Mouse (Mus musculus) heart, postnatal 36 days (tissue): ENCODE results near the gene Cinp. TPM values are rescaled to one million over a fixed set of nuclear protein-coding genes. Genes with fewer than 3 reads are reported as not detected.

Experiments used
- DNase-seq, 2 experiments: peaks; one replicate each; pipeline ENCODE4 v3.0.0; 2021 to 2022
- intact Hi-C: fragments of 180-260 bp; cut with DNase I; formaldehyde crosslinking; loops from one replicate; pipeline ENCODE4 v1.15.1; 2025
- total RNA-seq, 2 experiments: library from RNA; stranded (reverse); gene quantifications; 2 replicates each; pipeline ENCODE4 v1.2.3; 2021

The Cinp gene
- total RNA-seq, 2 experiments from 2014 or later: 34.2 to 34.8 TPM

- intact Hi-C loops: no loop called here
- DNase-seq: no peak
Observed at GRCm38 (mm10) chr12:110837850-110838249, 51.1 kb downstream of the Cinp start.

GRCm38 (mm10) chr12:110837192-110837841 is 51.6 kb downstream of the Cinp start:
- intact Hi-C loops: no loop called here
- DNase-seq: no peak

- intact Hi-C loops: no loop called here
- no peak for DNase-seq
Observed at GRCm38 (mm10) chr12:110836729-110837128, 52.2 kb downstream of the Cinp start.

GRCm38 (mm10) chr12:110835182-110835581 is 53.8 kb downstream of the Cinp start:
- no peak for DNase-seq
- intact Hi-C loops: no loop called here

- DNase-seq: no peak
- intact Hi-C loops: no loop called here
Observed at GRCm38 (mm10) chr12:110830293-110831024, 58.5 kb downstream of the Cinp start.

- intact Hi-C loops: no loop called here
Observed at GRCm38 (mm10) chr12:110828908-110829307, 60.0 kb downstream of the Cinp start.

More at GRCm38 (mm10) chr12:110828908-110829307, 60.0 kb downstream of the Cinp start:
- DNase-seq: no peak

Other genes with a start within 250 kb of the Cinp start
- gene 1700001K19Rik, start 206.5 kb downstream of the Cinp start, total RNA-seq: not detected
- 100 to 1,000 TPM; 136 to 209 TPM for gene Hsp90aa1, start 186.4 kb downstream of the Cinp start, total RNA-seq
- 10 to 100 TPM; 28.2 to 32.0 TPM for gene Wdr20, start 151.2 kb downstream of the Cinp start, total RNA-seq
- gene Mok, start 48.2 kb downstream of the Cinp start, total RNA-seq: 1 to 10 TPM in 1 of 2 experiments, under 1 TPM in 1; 0.75 to 1.1 TPM
- 10 to 100 TPM; 11.1 to 11.7 TPM for gene Zfp839, start 38.9 kb downstream of the Cinp start, total RNA-seq
- 1 to 10 TPM; 5.1 to 5.6 TPM for gene Tecpr2, start 119 bp upstream of the Cinp start, total RNA-seq
- gene Ankrd9, start 89.9 kb upstream of the Cinp start, total RNA-seq: 10 to 100 TPM; 67.9 to 85.3 TPM
- gene Rcor1, start 150.2 kb upstream of the Cinp start, total RNA-seq: 10 to 100 TPM; 15.0 to 16.0 TPM